Mouse (Mus musculus): ENCODE data around the gene Pvalb. TPM values are rescaled to one million over a fixed set of nuclear protein-coding genes. Genes with fewer than 3 reads are reported as not detected.
A peak's percentile ranks its signal among the peaks of the same experiment; 100 is the strongest.

Pvalb gene
- polyA plus RNA-seq, 1 experiment from 2014 or later = not detected

- H3K9me3 ChIP-seq (ENCODE audit: control insufficient read depth, low read length) = no peaks in the 10 kb centered on the region
- H3K4me3 ChIP-seq (ENCODE audit: low read depth, low read length) = no peak within 1 kb of the TSS
- peak; percentile 25; the same call in 1 of the 2 replicates for ATAC-seq (ENCODE audit: low FRiP score, low TSS enrichment)
- DNase-seq (ENCODE audit: low spot score) = no peak
- peak within 1 kb of the TSS; percentile 36; the same call in 1 of the 2 replicates for H3K27ac ChIP-seq (replicated peaks)
- 64% methylated on average over 7 of the region's 7 CpGs for WGBS
- H3K4me1 ChIP-seq (replicated peaks; ENCODE audit: control insufficient read depth, insufficient read depth) = no peaks in the 10 kb centered on the region
- no peak within 1 kb of the TSS for H3K4me2 ChIP-seq (replicated peaks; ENCODE audit: low read depth)
- TF ChIP-seq EP300 (optimal IDR thresholded peaks at IDR 0.05) (no peak), CTCF (IDR thresholded peaks at IDR 0.05; ENCODE audit: low read depth) (no peak)
- no peaks in the 10 kb centered on the region for H3K27me3 ChIP-seq (ENCODE audit: control insufficient read depth, insufficient read depth, low read length)
- no peaks in the 10 kb centered on the region for H3K36me3 ChIP-seq (ENCODE audit: control insufficient read depth, insufficient read depth, low read length)
- H3K9ac ChIP-seq (ENCODE audit: low read length) = no peak within 1 kb of the TSS
Observed at GRCm38 (mm10) chr15:78244695-78245492, 38.7 kb upstream of the Pvalb start, which contains the start of gene Ncf4. Gene Ncf4 (plus strand): TSS chr15:78244801.

- Histone ChIP-seq H3K4me2 (replicated peaks; ENCODE audit: low read depth) (no peak overlapping the region), H3K4me1 (replicated peaks; ENCODE audit: control insufficient read depth, insufficient read depth) (no peaks in the 10 kb centered on the region), H3K4me3 (ENCODE audit: low read depth, low read length) (no peak overlapping the region), H3K9ac (ENCODE audit: low read length) (no peak overlapping the region), H3K36me3 (ENCODE audit: control insufficient read depth, insufficient read depth, low read length) (no peaks in the 10 kb centered on the region), H3K27me3 (ENCODE audit: control insufficient read depth, insufficient read depth, low read length) (no peaks in the 10 kb centered on the region), H3K9me3 (ENCODE audit: control insufficient read depth, low read length) (no peaks in the 10 kb centered on the region), H3K27ac (replicated peaks) (peak overlapping the region; percentile 36; the same call in 1 of the 2 replicates)
- ATAC-seq (ENCODE audit: low FRiP score, low TSS enrichment) (no peak), DNase-seq (ENCODE audit: low spot score) (no peak)
- 47% methylated on average over 6 of the region's 6 CpGs for WGBS
- TF ChIP-seq EP300 (optimal IDR thresholded peaks at IDR 0.05) = no peak
- TF ChIP-seq CTCF (IDR thresholded peaks at IDR 0.05; ENCODE audit: low read depth) = no peak
Observed at GRCm38 (mm10) chr15:78243774-78244173, 37.6 kb upstream of the Pvalb start.

- Histone ChIP-seq H3K9ac (ENCODE audit: low read length) (no peak overlapping the region), H3K4me2 (replicated peaks; ENCODE audit: low read depth) (no peak overlapping the region), H3K27me3 (ENCODE audit: control insufficient read depth, insufficient read depth, low read length) (no peaks in the 10 kb centered on the region), H3K36me3 (ENCODE audit: control insufficient read depth, insufficient read depth, low read length) (no peaks in the 10 kb centered on the region), H3K9me3 (ENCODE audit: control insufficient read depth, low read length) (no peaks in the 10 kb centered on the region), H3K4me1 (replicated peaks; ENCODE audit: control insufficient read depth, insufficient read depth) (no peaks in the 10 kb centered on the region), H3K27ac (replicated peaks) (peak overlapping the region; percentile 49; the same call in 1 of the 2 replicates), H3K4me3 (ENCODE audit: low read depth, low read length) (no peak overlapping the region)
- TF ChIP-seq CTCF (IDR thresholded peaks at IDR 0.05; ENCODE audit: low read depth) (no peak), EP300 (optimal IDR thresholded peaks at IDR 0.05) (no peak)
- ATAC-seq (ENCODE audit: low FRiP score, low TSS enrichment) (no peak), DNase-seq (ENCODE audit: low spot score) (no peak)
- WGBS = 73% methylated on average over 8 of the region's 8 CpGs
Observed at GRCm38 (mm10) chr15:78243061-78243460, 36.9 kb upstream of the Pvalb start.

- H3K4me2 ChIP-seq (replicated peaks; ENCODE audit: low read depth) = no peak overlapping the region
- H3K27me3 ChIP-seq (ENCODE audit: control insufficient read depth, insufficient read depth, low read length) = no peaks in the 10 kb centered on the region
- no peaks in the 10 kb centered on the region for H3K4me1 ChIP-seq (replicated peaks; ENCODE audit: control insufficient read depth, insufficient read depth)
- H3K9ac ChIP-seq (ENCODE audit: low read length) = no peak overlapping the region
- H3K9me3 ChIP-seq (ENCODE audit: control insufficient read depth, low read length) = no peaks in the 10 kb centered on the region
- 39% methylated on average over 11 of the region's 11 CpGs for WGBS
- DNase-seq (ENCODE audit: low spot score) (no peak), ATAC-seq (ENCODE audit: low FRiP score, low TSS enrichment) (no peak)
- H3K36me3 ChIP-seq (ENCODE audit: control insufficient read depth, insufficient read depth, low read length) = no peaks in the 10 kb centered on the region
- no peak overlapping the region for H3K4me3 ChIP-seq (ENCODE audit: low read depth, low read length)
- no peak overlapping the region for H3K27ac ChIP-seq (replicated peaks)
- no peak for TF ChIP-seq CTCF (IDR thresholded peaks at IDR 0.05; ENCODE audit: low read depth)
- no peak for TF ChIP-seq EP300 (optimal IDR thresholded peaks at IDR 0.05)
Observed at GRCm38 (mm10) chr15:78241335-78241734, 35.1 kb upstream of the Pvalb start.

- H3K9me3 ChIP-seq (ENCODE audit: control insufficient read depth, low read length) = no peaks in the 10 kb centered on the region
- H3K4me2 ChIP-seq (replicated peaks; ENCODE audit: low read depth) = no peak overlapping the region
- WGBS = 55% methylated on average over 14 of the region's 14 CpGs
- TF ChIP-seq CTCF (IDR thresholded peaks at IDR 0.05; ENCODE audit: low read depth) = no peak
- TF ChIP-seq EP300 (optimal IDR thresholded peaks at IDR 0.05) = no peak
- H3K36me3 ChIP-seq (ENCODE audit: control insufficient read depth, insufficient read depth, low read length) = no peaks in the 10 kb centered on the region
- DNase-seq (ENCODE audit: low spot score) = no peak
- H3K4me1 ChIP-seq (replicated peaks; ENCODE audit: control insufficient read depth, insufficient read depth) = no peaks in the 10 kb centered on the region
- H3K9ac ChIP-seq (ENCODE audit: low read length) = no peak overlapping the region
- ATAC-seq (ENCODE audit: low FRiP score, low TSS enrichment) = no peak
- H3K27ac ChIP-seq (replicated peaks) = no peak overlapping the region
- H3K27me3 ChIP-seq (ENCODE audit: control insufficient read depth, insufficient read depth, low read length) = no peaks in the 10 kb centered on the region
- no peak overlapping the region for H3K4me3 ChIP-seq (ENCODE audit: low read depth, low read length)
Observed at GRCm38 (mm10) chr15:78239956-78240617, 33.9 kb upstream of the Pvalb start.

GRCm38 (mm10) chr15:78239453-78239852 is 33.3 kb upstream of the Pvalb start:
- no peak overlapping the region for H3K27ac ChIP-seq (replicated peaks)
- H3K9ac ChIP-seq (ENCODE audit: low read length) = no peak overlapping the region
- H3K36me3 ChIP-seq (ENCODE audit: control insufficient read depth, insufficient read depth, low read length) = no peaks in the 10 kb centered on the region
- DNase-seq (ENCODE audit: low spot score) = peak; percentile 68
- 0 out of 2 replicates have a peak, but pooled peaks have one; percentile 31 for ATAC-seq (ENCODE audit: low FRiP score, low TSS enrichment)
- no peak overlapping the region for H3K4me3 ChIP-seq (ENCODE audit: low read depth, low read length)
- H3K9me3 ChIP-seq (ENCODE audit: control insufficient read depth, low read length) = no peaks in the 10 kb centered on the region
- TF ChIP-seq EP300 (optimal IDR thresholded peaks at IDR 0.05) (no peak), CTCF (IDR thresholded peaks at IDR 0.05; ENCODE audit: low read depth) (peak; percentile 99)
- H3K4me1 ChIP-seq (replicated peaks; ENCODE audit: control insufficient read depth, insufficient read depth) = no peaks in the 10 kb centered on the region
- H3K27me3 ChIP-seq (ENCODE audit: control insufficient read depth, insufficient read depth, low read length) = no peaks in the 10 kb centered on the region
- H3K4me2 ChIP-seq (replicated peaks; ENCODE audit: low read depth) = no peak overlapping the region
- 27% methylated on average over 10 of the region's 10 CpGs for WGBS
